Mouse (Mus musculus) CH12.LX (cell line): Measurements from ENCODE around the gene Spaar.

ENCODE experiments used
- CTCF ChIP-seq, 2 experiments: IDR thresholded peaks in 1 of 2; conservative IDR thresholded peaks in 1 of 2; 2 replicates each; pipeline ENCODE4 v1.5.1; 2011 to 2012; ENCODE audit warnings: low read depth in 2 of 2, low read length in 2 of 2, improper control_type of control experiment in 1 of 2, inconsistent platforms in 1 of 2, mild to moderate bottlenecking in 1 of 2, moderate library complexity in 1 of 2
- E2F4 ChIP-seq: IDR thresholded peaks from 2 replicates; pipeline ENCODE4 v1.6.1; 2011; ENCODE audit warnings: low read depth, low read length, improper control_type of control experiment; ENCODE audit not compliant: insufficient replicate concordance
- EP300 ChIP-seq: IDR thresholded peaks from 2 replicates; pipeline ENCODE4 v1.6.1; 2011; ENCODE audit warnings: low read length, improper control_type of control experiment
- ETS1 ChIP-seq: conservative IDR thresholded peaks from 2 replicates; pipeline ENCODE4 v1.6.1; 2012; ENCODE audit warnings: low read depth, mild to moderate bottlenecking, inconsistent platforms, low read length, improper control_type of control experiment, moderate library complexity
- MYC ChIP-seq: IDR thresholded peaks from 2 replicates; pipeline ENCODE4 v1.6.1; 2011; ENCODE audit warnings: low read depth, mild to moderate bottlenecking, improper control_type of control experiment, low read length
- POLR2A ChIP-seq: IDR thresholded peaks from 2 replicates; pipeline ENCODE4 v1.6.1; 2011; ENCODE audit warnings: low read depth, mild to moderate bottlenecking, improper control_type of control experiment, low read length
- SIN3A ChIP-seq: IDR thresholded peaks from 2 replicates; pipeline ENCODE4 v1.6.1; 2012; ENCODE audit warnings: low read length, improper control_type of control experiment, inconsistent platforms
- SMC3 ChIP-seq: IDR thresholded peaks from 2 replicates; pipeline ENCODE4 v1.6.1; 2011; ENCODE audit warnings: low read depth, low read length, improper control_type of control experiment
- TCF12 ChIP-seq: IDR thresholded peaks from 2 replicates; pipeline ENCODE4 v1.6.1; 2014; ENCODE audit warnings: low read depth, mild to moderate bottlenecking, inconsistent platforms, low read length, improper control_type of control experiment
- UBTF ChIP-seq: IDR thresholded peaks from 2 replicates; pipeline ENCODE4 v1.6.1; 2012; ENCODE audit warnings: low read depth, mild to moderate bottlenecking, inconsistent platforms, low read length, improper control_type of control experiment, moderate library complexity
- USF1 ChIP-seq: IDR thresholded peaks from 2 replicates; pipeline ENCODE4 v1.6.1; 2014; ENCODE audit warnings: low read depth, mild to moderate bottlenecking, inconsistent platforms, low read length, improper control_type of control experiment

GRCm38 (mm10) chr4:43693806-43694241 lies 36.0 kb upstream of the Spaar start:
- TF ChIP-seq CTCF (conservative IDR thresholded peaks at IDR 0.05 in 1 of 2, IDR thresholded peaks at IDR 0.05 in 1 of 2; ENCODE audit: low read depth in 2 of 2, low read length in 2 of 2) (no peak), MYC (no peak), ETS1 (no peak), POLR2A (no peak), EP300 (no peak), UBTF (no peak), USF1 (no peak), SMC3 (no peak), E2F4 (no peak), SIN3A (no peak), TCF12 (no peak)
